Comparison of ENCODE assay signal across 25 mouse cellular contexts in genomic region chr2:79291922-79292321, GRCm38 (mm10). TPM values are rescaled to one million over a fixed set of nuclear protein-coding genes. Genes with fewer than 3 reads are reported as not detected.
DNase-seq lines count a peak whose midpoint lies in the region; ATAC-seq and TF ChIP-seq lines count a peak whose summit lies in the region.
"Had no signal": no experiment of that assay in that cellular context is flagged by ENCODE, and none has a peak within 500 bp of the region (broad histone marks: within the 10 kb centered on the region; RNA-seq: fewer than 3 reads in every experiment).

No protein-coding gene starts in this region.

- no peak overlapping the region for H3K4me3 ChIP-seq in layer of hippocampus, adult 2 months
- no peak overlapping the region for H3K4me3 ChIP-seq in limb, embryonic 14.5 days (replicated peaks; ENCODE audit: low read length)
- H3K4me3 ChIP-seq: forebrain, embryonic 10.5 days; forebrain, embryonic 13.5 days; gastrocnemius, adult 2 months; heart, embryonic 12.5 days; heart, embryonic 15.5 days; hindbrain, embryonic 10.5 days had no signal

- no peak overlapping the region for H3K9ac ChIP-seq in limb, embryonic 14.5 days (ENCODE audit: low read depth, low read length, severe bottlenecking)
- H3K9ac ChIP-seq: forebrain, embryonic 13.5 days; forebrain, postnatal 0 days; heart, embryonic 12.5 days; heart, embryonic 15.5 days; hindbrain, embryonic 14.5 days had no signal

- TF ChIP-seq POLR2A in limb, embryonic 14.5 days (IDR thresholded peaks at IDR 0.05; ENCODE audit: borderline replicate concordance, extremely low read depth, insufficient read depth, insufficient read length) = no peak

- H3K4me2 ChIP-seq in limb, embryonic 14.5 days (replicated peaks; ENCODE audit: low read depth, low read length, severe bottlenecking) = no peak overlapping the region
- H3K4me2 ChIP-seq: forebrain, embryonic 13.5 days; heart, embryonic 12.5 days; heart, embryonic 15.5 days; hindbrain, embryonic 14.5 days had no signal

- no peak for DNase-seq in layer of hippocampus, adult 2 months (ENCODE audit: low spot score in 2 of 2)
- DNase-seq in layer of hippocampus, adult 9-10 months (ENCODE audit: low spot score) = no peak
- peak; percentile 12 for DNase-seq in forelimb bud, embryonic 11.5 days (ENCODE audit: low read depth, low spot score)
- peak; percentile 17 for DNase-seq in limb, embryonic 14.5 days (ENCODE audit: low spot score)
- no peak for DNase-seq in urinary bladder, postnatal 25 days (ENCODE audit: low spot score)
- no peak for DNase-seq in gastrocnemius, postnatal 10 days
- DNase-seq: adrenal gland, adult 8-10 months; adrenal gland, postnatal 25 days; cerebellum, adult 11-12 months; cerebellum, adult 8-10 months; cerebellum, postnatal 14 days; forebrain, postnatal 0 days; gastrocnemius, adult 2 months; gastrocnemius, postnatal 25 days; heart, adult 18-20 months; heart, postnatal 10 days; heart, postnatal 36 days had no signal

- H3K4me1 ChIP-seq in limb, embryonic 14.5 days (ENCODE audit: control insufficient read depth, insufficient read depth, low read length) = 0 out of 2 replicates have a peak, but pooled peaks cover 5% of the 10 kb centered on the region
- H3K4me1 ChIP-seq: heart, embryonic 12.5 days; heart, embryonic 15.5 days had no signal

- H3K27ac ChIP-seq in layer of hippocampus, adult 2 months = peak overlapping the region; percentile 82
- H3K27ac ChIP-seq in limb, embryonic 14.5 days (replicated peaks; ENCODE audit: low read depth, low read length) = no peak overlapping the region
- H3K27ac ChIP-seq: forebrain, embryonic 10.5 days; forebrain, embryonic 13.5 days; gastrocnemius, adult 2 months; heart, embryonic 15.5 days; hindbrain, embryonic 10.5 days; hindbrain, embryonic 14.5 days had no signal

- no peaks in the 10 kb centered on the region for H3K9me3 ChIP-seq in limb, embryonic 14.5 days (ENCODE audit: control insufficient read depth, low read length)
- H3K9me3 ChIP-seq: forebrain, embryonic 10.5 days; forebrain, embryonic 13.5 days; heart, embryonic 12.5 days; heart, embryonic 15.5 days; hindbrain, embryonic 10.5 days had no signal

- whole genome bisulfite sequencing in limb, embryonic 14.5 days = 24% methylated on average over 8 of the region's 8 CpGs

- H3K27me3 ChIP-seq in limb, embryonic 14.5 days (ENCODE audit: control insufficient read depth, insufficient read depth, low read length) = no peaks in the 10 kb centered on the region
- H3K27me3 ChIP-seq: forebrain, embryonic 13.5 days; heart, embryonic 12.5 days; heart, embryonic 15.5 days had no signal

- H3K36me3 ChIP-seq in limb, embryonic 14.5 days (ENCODE audit: control insufficient read depth, insufficient read depth, low read length) = no peaks in the 10 kb centered on the region
- H3K36me3 ChIP-seq: forebrain, embryonic 10.5 days; heart, embryonic 12.5 days; heart, embryonic 15.5 days; hindbrain, embryonic 10.5 days had no signal

- peak; percentile 65 for ATAC-seq in limb, embryonic 14.5 days (ENCODE audit: low FRiP score, low read depth)
- ATAC-seq: activated CD4-positive, CD25-positive, alpha-beta regulatory T cell, adult 4 months; CD4-positive, CD25-positive, alpha-beta regulatory T cell, adult 4 months; forebrain, embryonic 13.5 days; forebrain, postnatal 0 days had no signal

- no peak for TF ChIP-seq CTCF in layer of hippocampus, adult 2 months (conservative IDR thresholded peaks at IDR 0.05)

RNA-seq across cellular contexts. Expression of gene Itga4, which starts 36.7 kb away (rescaled TPM):
- total RNA-seq in layer of hippocampus, adult 2 months (2021) = 10 to 100 TPM; 25.9 to 28.6 TPM
- polyA plus RNA-seq in limb, embryonic 14.5 days (2012; rRNA removed) = 9.9 and 11.6 TPM in 2 replicates
- polyA plus RNA-seq in limb, embryonic 14.5 days (2014; fragmentation: Nextera tagmentation; extraction: Ambion mirVana) = 9.3 TPM in 2 replicates
- total RNA-seq in gastrocnemius, postnatal 10 days (2021) = 1 to 10 TPM; 5.5 to 6.5 TPM

Comparison
In these comparisons a context has a peak if more than half of its experiments do, and no peak if none do; other contexts are left out.
1. DNase-seq: peak in forelimb bud, embryonic 11.5 days (single experiment) and limb, embryonic 14.5 days (single experiment); none in layer of hippocampus, adult 2 months (0 of 2), layer of hippocampus, adult 9-10 months (single experiment), urinary bladder, postnatal 25 days (single experiment) and gastrocnemius, postnatal 10 days (single experiment).